Mouse (Mus musculus): ENCODE results near the gene Cpped1.

Gene Cpped1

DNA sequence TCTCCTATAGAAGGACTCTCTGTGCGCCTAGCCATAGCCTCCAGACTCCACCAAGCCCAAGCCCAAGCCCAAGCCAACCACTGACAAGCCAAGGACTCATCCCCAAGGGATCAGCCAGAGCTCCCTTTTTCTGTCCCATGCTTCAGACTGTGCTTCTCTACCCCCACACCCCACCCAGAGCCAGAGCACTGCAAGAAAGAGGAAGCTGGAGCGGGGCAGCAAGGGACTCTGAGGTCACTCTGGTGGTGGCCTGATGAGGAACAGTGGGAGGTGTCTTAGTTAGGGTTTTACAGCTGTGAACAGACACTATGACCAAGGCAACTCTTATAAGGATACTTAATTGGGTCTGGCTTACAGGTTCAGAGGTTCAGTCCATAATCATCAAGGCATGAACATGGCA lies 65.8 kb downstream of the Cpped1 start:
- DNase-seq (ENCODE audit: low read depth): no peak

DNA sequence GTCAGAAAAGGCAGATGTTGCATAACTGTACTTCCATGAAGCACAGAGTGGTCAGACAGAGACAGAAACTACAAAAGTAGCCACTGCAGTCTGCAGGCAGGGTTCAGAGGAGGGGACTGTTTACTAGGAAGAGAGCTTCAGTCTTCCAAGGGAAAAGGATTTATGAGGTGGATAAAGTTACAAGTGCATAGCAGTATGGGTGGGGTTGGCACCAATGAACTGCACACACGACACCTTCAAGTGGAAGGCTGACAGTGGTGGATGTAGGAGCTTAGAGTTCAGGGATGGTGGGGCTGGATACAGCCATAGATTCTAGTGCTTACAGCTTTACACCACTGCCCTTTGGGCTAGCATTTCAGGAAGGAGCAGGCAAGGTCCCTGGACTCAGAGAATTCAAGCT lies 75.8 kb downstream of the Cpped1 start:
- no peak for DNase-seq (ENCODE audit: low read depth)

DNA sequence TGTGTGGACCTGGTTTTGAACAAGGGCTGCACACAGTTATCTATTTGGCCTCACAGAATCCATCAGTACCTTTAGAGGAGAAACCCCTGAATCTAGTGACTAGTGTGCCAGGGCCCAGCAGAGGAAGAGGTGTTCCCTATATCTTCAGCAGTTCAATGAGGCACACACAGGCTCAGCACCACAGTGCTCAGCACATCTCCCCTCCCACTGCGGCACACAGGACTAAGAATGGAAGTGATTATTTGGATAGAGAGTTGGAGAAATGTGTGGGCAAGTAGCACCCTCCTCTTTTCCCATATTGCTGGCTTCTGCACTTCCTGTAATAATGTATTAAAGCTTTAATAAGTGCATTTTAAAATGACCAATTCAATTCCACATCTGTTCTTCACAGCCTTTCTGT lies 80.4 kb downstream of the Cpped1 start:
- DNase-seq (ENCODE audit: low read depth): no peak

DNA sequence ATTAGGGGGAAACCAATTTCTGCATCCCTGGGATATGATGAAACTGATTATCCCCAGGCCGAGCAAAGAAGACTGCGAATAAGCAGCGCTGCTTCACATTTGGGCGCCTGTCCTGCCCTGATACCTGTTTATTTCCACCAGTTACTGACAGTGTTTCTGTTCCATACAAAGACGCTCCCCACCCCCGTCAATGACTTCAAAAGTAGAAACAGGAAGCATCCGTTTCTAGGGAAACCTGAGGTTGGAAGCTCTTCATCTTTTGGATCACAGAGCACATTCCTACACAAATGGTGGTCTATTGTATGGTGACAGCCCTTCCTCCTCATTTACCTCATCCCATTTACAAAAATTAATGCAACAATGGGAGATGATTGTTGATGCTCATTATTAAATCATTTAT lies 84.4 kb downstream of the Cpped1 start:
- no peak for DNase-seq (ENCODE audit: low read depth)

DNA sequence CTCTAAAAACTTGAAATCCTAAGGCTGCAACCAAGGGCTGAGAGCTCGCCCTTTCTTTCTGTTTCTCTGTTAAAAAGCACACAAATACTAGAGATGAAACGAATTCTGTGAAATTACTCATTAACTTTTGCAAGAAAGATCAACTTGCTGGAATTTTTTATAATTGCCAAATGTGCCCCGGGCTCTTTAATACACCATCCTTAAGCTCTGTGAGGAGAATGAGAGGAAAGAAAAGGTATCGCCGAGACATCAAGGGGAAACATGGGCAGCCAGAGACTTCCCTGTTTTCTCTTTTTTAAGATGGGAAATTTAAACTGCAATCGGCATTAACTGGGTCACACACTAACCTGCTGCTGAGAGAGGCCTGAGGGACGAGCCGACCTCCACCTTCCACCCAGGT lies 84.9 kb downstream of the Cpped1 start:
- DNase-seq (ENCODE audit: low read depth): no peak

DNA sequence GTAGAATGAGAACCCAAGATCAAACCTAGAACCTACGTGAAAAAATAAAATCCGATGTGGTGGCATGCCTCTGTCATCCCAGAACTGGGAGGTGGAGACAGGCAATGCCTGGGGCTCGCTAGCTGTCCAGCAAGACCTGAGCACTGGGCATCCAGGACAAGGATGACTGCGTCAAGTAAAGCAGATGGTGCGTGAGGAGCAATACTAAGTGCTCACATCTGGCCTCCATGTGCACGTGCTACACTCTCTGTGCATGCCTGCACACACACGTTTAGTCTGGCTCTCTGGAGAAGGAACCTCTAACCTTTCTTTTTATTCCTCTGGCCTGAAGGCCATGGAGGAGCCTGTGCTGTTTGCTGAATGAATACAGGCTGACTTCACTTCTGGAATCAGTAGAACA lies 88.5 kb downstream of the Cpped1 start:
- DNase-seq (ENCODE audit: low read depth): no peak

DNA sequence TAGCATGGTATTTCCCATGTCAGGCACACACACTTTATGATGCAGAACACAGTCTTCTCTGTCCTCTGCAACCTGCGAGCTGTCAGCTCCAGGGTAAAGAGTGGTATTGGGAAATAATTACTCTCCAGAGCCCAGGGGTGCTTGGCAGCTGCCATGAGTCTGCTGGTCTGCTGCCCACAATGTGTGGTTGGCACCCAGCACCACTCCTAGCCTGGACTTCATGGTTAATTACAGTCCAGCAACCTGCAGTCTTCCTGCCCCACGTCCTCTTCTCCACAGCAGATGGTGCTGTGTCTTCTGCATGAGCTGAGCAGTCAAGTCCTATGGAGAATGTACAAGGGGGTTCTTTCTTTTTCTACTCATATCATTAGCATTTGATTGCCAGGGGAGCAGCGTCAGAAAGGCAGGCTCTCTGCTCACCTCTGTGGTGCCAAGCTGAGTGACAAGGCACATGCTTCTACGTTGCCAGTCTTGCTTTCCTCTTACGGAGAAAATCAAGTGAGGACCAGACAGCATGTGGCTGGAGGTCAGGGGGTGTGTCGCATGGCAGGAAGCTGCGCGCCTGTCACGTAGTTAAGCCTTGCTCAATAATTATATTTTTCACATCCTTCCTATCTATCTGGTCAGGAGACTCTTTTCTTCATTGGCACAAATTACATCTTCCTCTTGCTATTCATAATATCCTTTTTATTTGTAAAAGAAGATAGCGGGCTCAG lies 94.2 kb downstream of the Cpped1 start:
- peak; percentile 57 for DNase-seq (ENCODE audit: low read depth)

DNA sequence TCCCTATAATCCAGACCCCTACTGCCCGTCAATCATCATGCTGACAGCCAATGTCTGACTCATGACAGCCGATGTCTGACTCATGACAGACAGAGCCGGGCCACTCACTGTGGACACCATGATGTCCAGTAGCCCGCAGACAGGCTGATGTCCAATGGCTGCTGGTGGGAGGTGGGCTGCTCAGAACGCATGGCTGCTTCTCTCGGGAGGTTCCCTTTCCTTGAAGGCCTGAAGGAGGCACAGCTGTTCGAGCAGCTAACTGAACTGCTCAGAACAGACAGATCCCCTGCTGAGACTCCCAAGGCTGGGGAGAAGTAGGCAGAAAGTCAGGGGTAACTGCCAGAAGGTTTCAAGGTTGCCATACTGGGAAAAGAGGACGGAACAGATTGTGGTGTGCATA lies 97.1 kb downstream of the Cpped1 start:
- no peak for DNase-seq (ENCODE audit: low read depth)

DNA sequence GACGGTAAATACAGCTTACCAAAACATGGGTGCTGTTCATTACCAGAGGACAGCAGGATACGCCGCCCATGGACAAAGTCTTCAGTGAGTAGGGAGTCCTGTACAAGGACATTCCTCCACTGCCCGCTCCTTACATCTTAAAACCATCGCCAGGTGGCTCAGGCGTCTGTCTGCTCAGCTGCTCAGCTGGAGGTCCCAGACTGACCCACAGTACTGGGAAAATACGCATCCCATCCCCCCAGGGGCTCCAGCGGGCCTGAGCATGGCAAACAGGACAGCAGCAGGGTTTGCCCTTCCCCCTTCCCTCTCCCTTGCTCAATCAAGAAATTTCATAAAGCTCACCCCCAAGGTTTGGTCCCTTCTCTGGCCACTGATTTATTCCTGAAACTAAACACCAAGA lies 99.6 kb downstream of the Cpped1 start:
- no peak for DNase-seq (ENCODE audit: low read depth)

DNA sequence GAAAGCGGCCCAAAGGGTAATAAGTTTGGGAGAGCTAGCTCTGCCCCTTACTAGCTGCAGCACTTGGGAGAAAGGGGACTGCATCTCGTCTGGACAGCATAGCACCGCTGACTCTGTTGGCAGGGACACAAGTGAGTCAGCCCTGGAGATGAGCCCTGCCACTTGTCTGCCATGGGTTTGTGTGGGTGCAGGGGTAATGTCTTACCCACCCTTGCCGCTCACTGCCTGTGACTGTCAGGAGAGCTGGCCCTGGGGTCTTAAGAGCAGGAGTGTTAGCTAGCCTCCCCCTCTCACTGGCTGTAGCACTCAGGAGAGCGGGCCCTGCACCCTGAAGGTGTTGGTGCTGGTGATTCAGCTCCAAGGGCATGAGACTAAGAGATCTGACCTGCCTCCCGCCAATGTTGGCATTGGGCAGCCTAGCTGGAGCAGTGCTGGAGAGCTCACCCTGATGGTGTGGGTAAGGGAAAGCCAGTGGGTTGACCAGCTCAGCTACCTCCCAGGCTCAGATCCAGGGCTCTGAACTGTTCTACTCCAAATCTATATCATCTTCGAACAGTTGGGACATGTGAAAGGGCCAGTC lies 107.2 kb downstream of the Cpped1 start:
- peak; percentile 40 for DNase-seq (ENCODE audit: low read depth)

DNA sequence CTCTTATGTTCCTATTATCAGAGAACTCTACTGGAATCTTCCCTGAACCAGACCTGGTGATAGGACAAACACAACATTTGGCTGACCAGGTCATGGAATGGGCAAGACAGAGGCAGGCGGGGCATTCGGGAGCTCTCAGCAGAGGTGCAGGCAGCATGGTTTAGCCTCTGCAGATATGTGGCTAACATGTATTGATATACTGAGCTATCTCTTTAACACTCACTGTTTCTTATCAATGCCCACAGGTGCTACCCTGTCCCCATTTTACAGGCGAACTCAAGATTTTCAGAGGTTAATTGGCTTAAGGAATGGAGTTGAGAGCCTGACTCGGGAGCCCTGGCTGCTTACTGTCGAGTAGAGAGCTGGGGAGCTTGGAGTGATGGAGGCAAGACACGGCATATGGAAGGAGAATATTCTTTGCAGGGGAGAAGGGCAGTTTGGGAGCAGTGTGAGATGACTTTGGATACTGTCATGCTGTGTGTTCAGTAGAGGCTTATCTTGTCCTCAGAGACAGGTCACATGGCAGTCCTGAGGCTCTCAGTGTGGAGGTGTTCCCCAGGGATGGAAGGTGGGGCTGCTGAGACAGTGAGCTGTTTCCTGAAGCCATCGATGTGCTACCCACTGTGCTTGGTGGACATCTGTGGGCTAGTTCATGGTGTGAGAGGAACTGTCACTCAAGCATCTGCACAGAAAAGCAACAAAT lies 113.3 kb downstream of the Cpped1 start:
- no peak for DNase-seq (ENCODE audit: low read depth)

DNA sequence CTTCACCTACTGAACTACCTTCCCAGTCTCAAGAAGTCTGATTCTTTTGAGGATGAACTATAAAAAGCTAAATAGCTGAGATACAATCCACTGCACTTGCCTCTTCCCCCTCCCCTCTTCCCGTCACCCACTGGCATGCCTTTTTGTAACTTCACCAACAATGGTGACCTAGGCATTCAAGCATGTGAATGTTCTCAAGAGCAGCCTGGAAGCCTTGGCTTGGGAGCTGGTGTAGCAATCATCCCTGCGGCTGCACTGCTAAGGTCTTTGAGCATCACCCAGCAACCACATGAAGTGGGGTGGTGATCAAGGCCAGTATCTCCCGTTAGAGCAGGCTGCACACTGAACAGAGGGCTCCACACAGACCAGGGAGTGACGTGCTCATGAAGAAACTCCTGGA lies 114.6 kb downstream of the Cpped1 start:
- no peak for DNase-seq (ENCODE audit: low read depth)

DNA sequence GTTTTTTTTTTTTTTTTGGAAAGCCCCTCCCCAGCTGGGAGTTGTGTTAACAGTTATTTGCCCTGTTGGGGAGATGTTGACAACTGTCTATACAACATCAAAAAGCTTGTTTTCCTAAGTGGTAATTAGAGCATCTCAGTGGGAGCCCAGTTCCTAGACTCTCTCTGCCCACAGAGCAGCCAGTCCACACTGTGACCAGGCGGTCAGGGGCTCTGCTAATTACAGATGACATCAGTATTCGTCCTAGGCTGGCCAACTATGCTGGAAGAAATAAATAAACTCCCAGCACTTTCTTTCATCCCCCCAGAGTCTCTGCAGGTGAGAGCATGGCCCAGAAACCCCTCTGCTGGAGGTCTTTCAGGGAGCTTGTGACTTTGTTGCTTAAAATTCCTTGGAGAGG lies 115.9 kb downstream of the Cpped1 start:
- no peak for DNase-seq (ENCODE audit: low read depth)

DNA sequence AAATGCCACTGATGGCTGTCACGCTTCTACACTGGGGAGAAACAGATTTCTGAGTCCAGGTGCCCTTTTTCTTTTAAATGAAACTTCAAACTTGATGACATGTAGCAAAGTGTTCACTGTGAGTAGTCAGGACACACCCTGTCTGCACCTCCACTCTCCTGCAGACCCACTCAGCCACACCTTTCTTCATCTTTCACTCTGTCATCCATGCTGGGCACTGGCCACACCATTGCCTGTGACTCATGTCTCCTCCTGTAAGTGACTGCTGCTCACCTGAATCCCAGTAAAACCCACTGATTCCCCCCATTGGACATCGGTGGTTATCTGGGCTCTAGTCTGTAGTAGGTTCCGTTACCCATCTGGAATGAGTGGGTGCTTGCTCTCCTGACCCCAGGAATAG lies 118.8 kb downstream of the Cpped1 start:
- no peak for DNase-seq (ENCODE audit: low read depth)

DNA sequence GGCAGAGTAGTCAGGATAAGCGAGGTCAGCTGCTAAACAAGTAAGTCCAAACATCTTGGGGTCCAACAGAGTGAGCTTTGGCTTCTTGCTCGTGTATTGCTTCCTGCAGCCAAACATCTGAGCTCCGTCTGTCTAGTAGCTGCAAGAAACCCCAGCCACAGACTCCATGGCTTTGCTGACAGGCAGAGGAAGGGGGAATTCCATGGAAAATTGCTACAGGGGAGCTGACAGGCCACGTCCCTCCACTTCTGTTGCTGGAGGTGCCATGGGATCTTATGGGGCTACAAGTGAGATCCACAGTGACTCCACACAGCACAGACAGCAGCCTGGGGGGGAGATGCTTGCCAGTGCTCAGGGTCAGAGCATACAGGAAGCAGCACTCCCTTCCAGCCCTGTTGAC lies 123.4 kb downstream of the Cpped1 start:
- DNase-seq (ENCODE audit: low read depth): no peak

DNA sequence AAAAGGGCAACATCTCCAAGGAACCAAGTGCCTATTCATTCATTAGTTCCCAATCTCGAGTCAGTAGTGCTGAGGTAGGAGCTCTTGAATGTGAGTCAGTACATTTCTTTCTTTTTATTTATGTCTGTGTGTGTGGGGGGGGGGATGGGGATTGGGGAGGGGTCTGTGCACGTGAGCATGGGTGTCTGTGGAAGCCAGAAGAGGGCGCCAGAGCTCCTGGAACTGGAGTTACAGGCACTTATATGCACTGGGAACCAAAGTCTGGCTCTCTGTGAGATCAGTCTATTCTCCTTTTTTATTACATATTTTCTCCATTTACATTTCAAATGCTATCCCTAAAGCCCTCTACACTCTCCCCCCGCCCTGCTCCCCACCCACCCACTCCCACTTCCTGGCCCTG lies 124.9 kb downstream of the Cpped1 start:
- DNase-seq (ENCODE audit: low read depth): no peak

DNA sequence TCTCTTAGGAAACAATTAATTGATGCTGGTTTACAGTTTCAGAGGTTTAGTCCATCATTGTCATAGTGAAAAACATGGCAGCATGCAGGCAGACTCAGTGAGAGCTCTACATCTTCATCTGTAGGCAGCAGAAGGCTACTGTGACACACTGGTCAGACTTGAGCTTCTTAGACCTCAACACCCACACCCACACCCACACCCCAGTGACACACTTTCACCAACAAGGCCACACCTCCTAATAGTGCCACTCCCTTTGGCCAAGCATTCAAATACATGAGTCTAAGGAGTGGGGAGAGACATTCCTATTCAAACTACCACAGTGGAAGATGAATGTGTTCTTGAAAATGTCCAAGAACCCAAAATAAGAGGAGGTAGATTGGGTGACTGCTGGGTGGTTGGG lies 125.9 kb downstream of the Cpped1 start:
- DNase-seq (ENCODE audit: low read depth): no peak

DNA sequence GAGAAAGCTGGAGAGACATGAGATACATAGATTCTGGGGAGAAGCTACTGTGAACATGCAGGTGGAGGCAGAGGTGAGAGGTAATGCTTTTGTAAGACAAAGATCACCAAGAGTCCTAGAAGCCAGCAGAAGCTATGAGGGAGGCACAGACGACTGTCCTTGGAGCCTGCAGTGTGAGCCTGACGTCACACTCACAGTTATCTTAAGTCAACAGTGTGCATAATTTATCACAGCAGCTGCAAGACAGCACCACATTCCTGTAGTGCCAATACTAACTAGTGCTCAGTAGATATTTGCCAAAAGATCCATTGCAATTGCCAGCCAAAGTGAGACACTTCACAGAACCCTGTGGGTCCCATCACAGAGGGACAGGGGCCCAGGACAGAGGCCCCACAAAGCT lies 127.2 kb downstream of the Cpped1 start:
- DNase-seq (ENCODE audit: low read depth): no peak

DNA sequence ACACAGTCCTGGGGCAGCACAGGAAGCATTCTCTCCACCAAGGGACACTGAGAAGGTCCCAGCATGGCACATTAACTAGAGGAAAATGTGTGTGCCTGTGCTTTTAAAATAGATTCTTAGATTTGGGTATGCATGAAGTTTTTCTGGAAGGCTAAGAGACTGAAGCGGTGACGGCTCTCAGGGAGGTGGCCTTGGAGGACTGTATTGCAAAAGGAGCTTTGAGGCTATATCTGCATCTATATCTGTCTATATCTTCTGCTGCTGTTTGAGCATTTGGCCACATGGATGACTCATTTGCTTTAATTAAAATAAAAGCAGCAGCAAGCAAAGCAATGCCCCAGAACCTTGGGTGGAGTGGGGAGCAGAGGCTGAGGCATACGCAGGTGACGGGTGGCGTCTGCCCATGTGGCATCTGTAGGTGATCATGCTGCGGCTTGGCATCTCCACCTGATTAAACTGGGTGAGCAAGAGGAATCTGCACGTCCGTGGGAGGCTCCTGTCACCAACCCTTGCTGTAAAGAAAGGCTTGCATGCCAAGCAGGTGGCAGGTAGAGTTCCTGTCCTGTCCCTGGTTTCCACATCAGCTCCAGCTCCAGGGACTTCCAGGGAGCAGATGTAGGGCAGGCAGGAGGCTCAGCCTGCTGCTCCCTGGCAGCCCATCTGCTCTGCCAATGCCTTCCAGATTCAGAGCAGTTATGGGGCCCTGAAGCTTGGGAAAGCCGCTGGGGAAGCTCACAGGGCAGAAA lies 130.4 kb downstream of the Cpped1 start:
- DNase-seq (ENCODE audit: low read depth): no peak

DNA sequence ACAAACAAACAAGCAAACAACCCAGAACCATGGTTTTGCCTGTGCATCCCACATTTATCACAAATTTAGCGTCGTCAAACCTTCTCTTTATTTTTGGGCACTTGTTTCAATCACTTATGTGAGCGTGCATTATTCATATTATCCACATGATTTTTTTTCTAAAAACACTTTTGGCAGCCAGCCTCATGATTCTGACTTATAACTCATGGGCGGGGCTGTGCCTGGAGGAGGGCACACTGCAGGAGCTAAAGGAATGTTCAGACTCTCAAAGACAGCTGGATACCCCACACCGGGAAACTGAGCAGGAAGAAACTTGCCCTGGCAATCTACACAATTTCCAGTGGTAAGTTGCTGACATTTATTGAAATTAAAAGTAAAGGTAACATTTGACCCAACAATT lies 131.1 kb downstream of the Cpped1 start:
- peak; percentile 83 for DNase-seq (ENCODE audit: low read depth)

DNA sequence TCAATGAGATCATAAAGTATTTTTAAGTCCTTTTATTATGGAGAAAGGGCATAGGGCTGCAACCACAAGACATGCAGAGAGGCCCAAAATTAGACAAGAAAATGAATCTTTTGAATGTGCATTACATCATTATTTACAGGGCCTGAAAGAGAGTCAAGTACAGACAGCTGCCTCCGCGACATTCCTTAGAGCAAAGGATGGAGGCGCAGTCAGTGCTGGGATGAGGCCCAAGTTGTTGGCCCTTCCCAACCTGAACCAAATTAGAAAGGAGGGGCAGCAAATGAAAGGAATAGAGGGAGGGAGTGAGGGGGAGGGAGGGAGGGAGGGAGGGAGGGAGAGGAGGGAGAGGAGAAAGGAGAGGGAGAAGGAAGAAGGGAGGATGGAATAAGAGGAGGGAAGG lies 132.7 kb downstream of the Cpped1 start:
- DNase-seq (ENCODE audit: low read depth): peak; percentile 51

DNA sequence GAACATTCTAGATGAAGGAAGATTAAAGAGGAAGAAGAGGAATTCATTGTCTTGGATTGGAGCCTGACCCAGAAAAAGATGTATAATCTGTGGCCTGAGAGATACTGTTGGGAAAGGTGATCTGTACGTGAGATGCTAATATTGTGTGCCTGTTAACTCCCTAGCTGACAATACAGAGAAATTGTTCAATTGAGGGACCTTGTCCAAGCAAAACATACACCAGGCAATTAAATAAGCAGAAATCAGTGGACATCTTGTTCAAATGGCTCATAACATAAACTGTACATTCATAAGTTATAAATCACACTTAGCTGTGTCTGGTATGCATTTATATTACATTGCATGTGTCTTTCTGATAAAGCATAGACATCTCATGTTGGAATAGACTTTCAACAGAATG lies 134.9 kb downstream of the Cpped1 start:
- DNase-seq (ENCODE audit: low read depth): peak; percentile 67

DNA sequence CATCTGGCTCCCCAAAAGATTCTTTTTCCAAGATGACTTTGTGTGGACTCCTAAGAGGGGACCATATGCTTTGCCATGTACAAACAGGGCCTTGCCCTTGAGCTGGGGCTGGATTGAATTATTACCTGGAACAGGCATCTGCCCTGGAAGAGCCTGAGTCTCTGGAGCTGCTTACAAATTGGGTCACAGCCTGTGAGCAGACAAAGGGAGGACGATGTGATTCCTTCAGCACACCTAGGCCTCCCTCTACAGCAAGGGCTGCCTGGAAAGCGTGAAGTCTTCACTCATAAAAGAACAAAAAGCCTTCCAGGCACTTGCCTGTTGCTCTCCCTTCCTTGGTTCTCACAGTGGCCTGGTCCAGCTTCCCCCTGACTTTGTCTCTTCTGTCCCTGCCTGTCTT lies 136.9 kb downstream of the Cpped1 start:
- no peak for DNase-seq (ENCODE audit: low read depth)

Data from NIH3T3 (cell line).